Mouse (Mus musculus) midbrain, embryonic 14.5 days (tissue): ENCODE data around the gene Lrsam1. TPM values are rescaled to one million over a fixed set of nuclear protein-coding genes. Genes with fewer than 3 reads are reported as not detected.
"Not testable (repeated sequence)": the region's sequence is repeated elsewhere in the genome, so short reads cannot be mapped to it uniquely, and the experiment has no call there.

Experiments
- ATAC-seq: fragments of 200-750 bp; cut with Nextera tagmentation; 2 replicates; pipeline ENCODE4 v1.8.0; 2017; ENCODE audit warnings: moderate number of reproducible peaks, moderate library complexity; ENCODE audit not compliant: low FRiP score, low TSS enrichment
- DNase-seq: peaks from one replicate; pipeline ENCODE4 v3.0.0-alpha.2; 2015
- H3K27ac ChIP-seq: fragments of 300-500 bp; sonication (generic); replicated peaks from 2 replicates; pipeline ENCODE4 v1.5.1; 2014; ENCODE audit warnings: mild to moderate bottlenecking, low read depth, low read length, moderate library complexity
- H3K27me3 ChIP-seq: fragments of 300-500 bp; sonication (generic); 2 replicates; pipeline ENCODE4 v1.6.1; 2014; ENCODE audit warnings: low read length, control low read depth, mixed read lengths; ENCODE audit not compliant: control insufficient read depth, insufficient read depth
- H3K36me3 ChIP-seq: fragments of 300-500 bp; sonication (generic); 2 replicates; pipeline ENCODE4 v1.6.1; 2014; ENCODE audit warnings: low read length, control low read depth; ENCODE audit not compliant: control insufficient read depth, insufficient read depth
- H3K4me1 ChIP-seq: fragments of 300-500 bp; sonication (generic); 2 replicates; pipeline ENCODE4 v1.6.1; 2014; ENCODE audit warnings: mild to moderate bottlenecking, antibody characterized with exemption, low read length, control low read depth; ENCODE audit not compliant: control insufficient read depth, insufficient read depth
- H3K4me2 ChIP-seq: fragments of 300-500 bp; sonication (generic); 2 replicates; pipeline ENCODE4 v1.6.1; 2014; ENCODE audit warnings: mild to moderate bottlenecking, low read length, moderate library complexity
- H3K4me3 ChIP-seq: fragments of 300-500 bp; sonication (generic); replicated peaks from 2 replicates; pipeline ENCODE4 v1.5.1; 2014; ENCODE audit warnings: low read depth, low read length
- H3K9ac ChIP-seq: fragments of 300-500 bp; sonication (generic); replicated peaks from 2 replicates; pipeline ENCODE4 v1.6.1; 2014; ENCODE audit warnings: mild to moderate bottlenecking, low read length, moderate library complexity
- H3K9me3 ChIP-seq: fragments of 300-500 bp; sonication (generic); 2 replicates; pipeline ENCODE4 v1.6.1; 2016; ENCODE audit warnings: low read length, control low read depth, mixed read lengths; ENCODE audit not compliant: control insufficient read depth
- WGBS: fragments of 180-500 bp; shearing (Covaris S2); extraction: QIAGEN DNeasy Blood & Tissue Kit; methylation state at CpG from one replicate; pipeline ENCODE4 v1.1.7; 2014; 5-methylcytosine and 5-hydroxymethylcytosine counted together
- polyA plus RNA-seq: library from polyadenylated mRNA; unstranded; fragments of >200 nt; fragmentation: Nextera tagmentation; extraction: Ambion mirVana; gene quantifications from 2 replicates; pipeline ENCODE4 v1.2.1, GENCODE M21; 2014

The Lrsam1 gene
- polyA plus RNA-seq = 19.8 and 20.2 TPM in 2 replicates

GRCm38 (mm10) chr2:32961192-32961995 is at the start of gene Lrsam1, which contains the start of gene Rpl12:
Gene Lrsam1 (minus strand): TSS chr2:32961614.
Gene Rpl12 (plus strand): TSS chr2:32961559.
- Histone ChIP-seq H3K27me3 (no peaks in the 10 kb centered on the region), H3K27ac (peak within 1 kb of the TSS; percentile 76), H3K4me3 (peak within 1 kb of the TSS; percentile 81), H3K4me2 (peak within 1 kb of the TSS; percentile 98), H3K9me3 (no peaks in the 10 kb centered on the region), H3K36me3 (peaks cover 40% of the 10 kb centered on the region), H3K4me1 (peaks cover 20% of the 10 kb centered on the region), H3K9ac (peak within 1 kb of the TSS; percentile 81)
- ATAC-seq (peak; percentile 94), DNase-seq (peak; percentile 97)
- WGBS = 4% methylated on average over 55 of the region's 55 CpGs

GRCm38 (mm10) chr2:33009055-33009454 is 47.6 kb upstream of the Lrsam1 start:
- not testable (repeated sequence) for H3K4me2 ChIP-seq, ATAC-seq, H3K27ac ChIP-seq, H3K4me1 ChIP-seq, H3K36me3 ChIP-seq, H3K27me3 ChIP-seq, H3K9me3 ChIP-seq, H3K4me3 ChIP-seq, H3K9ac ChIP-seq
- peak; percentile 7 for DNase-seq
- 87% methylated on average over 4 of the region's 4 CpGs for WGBS

- Histone ChIP-seq H3K9me3 (no peaks in the 10 kb centered on the region), H3K27me3 (no peaks in the 10 kb centered on the region), H3K9ac (no peak overlapping the region), H3K4me3 (no peak overlapping the region), H3K27ac (no peak overlapping the region), H3K4me2 (no peak overlapping the region), H3K36me3 (peaks cover 17% of the 10 kb centered on the region; the same call in 1 of the 2 replicates), H3K4me1 (no peaks in the 10 kb centered on the region)
- 84% methylated on average over 5 of the region's 5 CpGs for WGBS
- ATAC-seq = no peak
- DNase-seq = no peak
These were observed 43.6 kb upstream of the Lrsam1 start for GRCm38 (mm10) chr2:33005041-33005440.

- no peaks in the 10 kb centered on the region for H3K27me3 ChIP-seq
- ATAC-seq = no peak
- no peak overlapping the region for H3K27ac ChIP-seq
These were observed 40.7 kb upstream of the Lrsam1 start for GRCm38 (mm10) chr2:33002144-33002543.

GRCm38 (mm10) chr2:32999752-33000151 is 38.3 kb upstream of the Lrsam1 start:
- ATAC-seq (no peak), DNase-seq (no peak)
- Histone ChIP-seq H3K9ac (no peak overlapping the region), H3K36me3 (peaks cover 18% of the 10 kb centered on the region; the same call in 1 of the 2 replicates), H3K27me3 (no peaks in the 10 kb centered on the region), H3K4me1 (no peaks in the 10 kb centered on the region), H3K4me2 (no peak overlapping the region), H3K27ac (no peak overlapping the region), H3K9me3 (no peaks in the 10 kb centered on the region), H3K4me3 (no peak overlapping the region)
- 91% methylated on average over 2 of the region's 2 CpGs for WGBS

More at GRCm38 (mm10) chr2:33002144-33002543, 40.7 kb upstream of the Lrsam1 start:
- H3K9ac ChIP-seq = no peak overlapping the region
- no peak overlapping the region for H3K4me3 ChIP-seq
- no peaks in the 10 kb centered on the region for H3K4me1 ChIP-seq
- 87% methylated on average over 7 of the region's 7 CpGs for WGBS
- H3K9me3 ChIP-seq = no peaks in the 10 kb centered on the region
- no peak overlapping the region for H3K4me2 ChIP-seq
- DNase-seq = no peak
- H3K36me3 ChIP-seq = peaks cover 18% of the 10 kb centered on the region; the same call in 1 of the 2 replicates

GRCm38 (mm10) chr2:32997792-32998191 is 36.4 kb upstream of the Lrsam1 start:
- DNase-seq = no peak
- no peak overlapping the region for H3K4me2 ChIP-seq
- H3K27ac ChIP-seq = no peak overlapping the region
- H3K9ac ChIP-seq = no peak overlapping the region
- ATAC-seq = no peak
- no peaks in the 10 kb centered on the region for H3K9me3 ChIP-seq
- H3K27me3 ChIP-seq = no peaks in the 10 kb centered on the region
- H3K36me3 ChIP-seq = 0 out of 2 replicates have a peak, but pooled peaks cover 6% of the 10 kb centered on the region
- no peaks in the 10 kb centered on the region for H3K4me1 ChIP-seq
- no peak overlapping the region for H3K4me3 ChIP-seq
- 79% methylated on average over 4 of the region's 4 CpGs for WGBS

- 72% methylated on average over 6 of the region's 6 CpGs for WGBS
- no peak overlapping the region for H3K9ac ChIP-seq
- H3K27ac ChIP-seq = no peak overlapping the region
- H3K4me2 ChIP-seq = no peak overlapping the region
- H3K9me3 ChIP-seq = no peaks in the 10 kb centered on the region
- ATAC-seq = no peak
- H3K4me3 ChIP-seq = no peak overlapping the region
- H3K36me3 ChIP-seq = 0 out of 2 replicates have a peak, but pooled peaks cover 5% of the 10 kb centered on the region
- H3K4me1 ChIP-seq = no peaks in the 10 kb centered on the region
- DNase-seq = no peak
- no peaks in the 10 kb centered on the region for H3K27me3 ChIP-seq
These were observed 35.7 kb upstream of the Lrsam1 start for GRCm38 (mm10) chr2:32997081-32997480.

GRCm38 (mm10) chr2:32992130-32992529 is 30.7 kb upstream of the Lrsam1 start:
- no peaks in the 10 kb centered on the region for H3K9me3 ChIP-seq
- H3K4me2 ChIP-seq = no peak overlapping the region
- no peak overlapping the region for H3K27ac ChIP-seq
- DNase-seq (no peak), ATAC-seq (no peak)
- WGBS = 78% methylated on average over 6 of the region's 6 CpGs
- H3K27me3 ChIP-seq = no peaks in the 10 kb centered on the region
- no peak overlapping the region for H3K9ac ChIP-seq
- no peak overlapping the region for H3K4me3 ChIP-seq
- H3K36me3 ChIP-seq = 0 out of 2 replicates have a peak, but pooled peaks cover 3% of the 10 kb centered on the region
- H3K4me1 ChIP-seq = no peaks in the 10 kb centered on the region
